Mouse (Mus musculus): ENCODE results near the gene Zfp712.

The Zfp712 gene

GRCm38 (mm10) chr13:67060786-67061358, at the start of gene Zfp712:
Zfp712 (minus strand) TSS chr13:67061170.
- peak; percentile 96 for DNase-seq (ENCODE audit: low spot score)

GRCm38 (mm10) chr13:67108821-67109206, 47.8 kb upstream of the Zfp712 start:
- DNase-seq (ENCODE audit: low spot score): no peak

- DNase-seq (ENCODE audit: low spot score): peak; percentile 99
Observed at GRCm38 (mm10) chr13:67108194-67108820, 47.3 kb upstream of the Zfp712 start, which contains the start of gene Gm28557. Gm28557 (minus strand) TSS chr13:67108604.

- DNase-seq (ENCODE audit: low spot score): no peak
Observed at GRCm38 (mm10) chr13:67107681-67108080, 46.7 kb upstream of the Zfp712 start.

- no peak for DNase-seq (ENCODE audit: low spot score)
Observed at GRCm38 (mm10) chr13:67097876-67098275, 36.9 kb upstream of the Zfp712 start, which contains the start of gene Zfp708. Zfp708 (minus strand) TSS chr13:67097976.

DNA sequence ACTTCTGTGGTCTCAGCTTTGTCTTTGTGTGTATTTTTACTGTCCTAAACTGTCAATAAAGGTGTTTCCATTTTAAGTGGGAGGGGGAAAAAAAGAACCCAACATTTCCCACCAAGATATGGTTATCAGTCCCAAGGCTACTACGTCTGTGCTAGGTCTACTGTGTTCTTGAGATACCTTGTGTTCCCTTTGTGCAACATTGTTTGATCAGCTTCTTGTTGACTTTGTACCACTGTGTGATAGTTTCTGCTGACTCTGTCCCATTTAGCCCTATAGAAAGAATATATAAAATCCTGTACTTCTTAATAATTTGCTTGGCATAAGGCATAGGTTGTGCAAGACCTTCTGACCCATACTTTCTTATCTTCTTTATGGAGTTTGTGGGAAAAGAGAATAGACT, 29.2 kb upstream of the Zfp712 start:
- DNase-seq (ENCODE audit: low spot score): no peak

DNA sequence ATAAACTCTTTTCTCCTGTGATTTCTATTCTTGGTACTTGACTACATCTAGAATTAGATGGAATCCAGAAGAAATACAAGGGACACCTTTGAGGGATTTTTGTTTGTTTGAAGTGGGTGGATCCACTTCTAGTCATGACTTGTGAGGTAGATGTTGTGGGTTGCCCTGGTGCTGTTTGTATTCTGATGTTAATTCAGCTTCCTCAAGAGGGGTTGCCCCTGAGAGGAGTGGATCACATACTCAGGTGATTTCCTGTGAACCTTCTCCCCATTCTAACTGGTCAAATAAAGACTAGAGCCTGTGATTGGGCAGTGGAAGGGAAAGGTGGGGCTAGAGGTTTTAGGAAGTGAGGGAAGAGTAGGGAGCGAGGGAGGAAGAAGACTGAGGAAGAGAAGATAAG, 21.0 kb upstream of the Zfp712 start:
- no peak for DNase-seq (ENCODE audit: low spot score)

DNA sequence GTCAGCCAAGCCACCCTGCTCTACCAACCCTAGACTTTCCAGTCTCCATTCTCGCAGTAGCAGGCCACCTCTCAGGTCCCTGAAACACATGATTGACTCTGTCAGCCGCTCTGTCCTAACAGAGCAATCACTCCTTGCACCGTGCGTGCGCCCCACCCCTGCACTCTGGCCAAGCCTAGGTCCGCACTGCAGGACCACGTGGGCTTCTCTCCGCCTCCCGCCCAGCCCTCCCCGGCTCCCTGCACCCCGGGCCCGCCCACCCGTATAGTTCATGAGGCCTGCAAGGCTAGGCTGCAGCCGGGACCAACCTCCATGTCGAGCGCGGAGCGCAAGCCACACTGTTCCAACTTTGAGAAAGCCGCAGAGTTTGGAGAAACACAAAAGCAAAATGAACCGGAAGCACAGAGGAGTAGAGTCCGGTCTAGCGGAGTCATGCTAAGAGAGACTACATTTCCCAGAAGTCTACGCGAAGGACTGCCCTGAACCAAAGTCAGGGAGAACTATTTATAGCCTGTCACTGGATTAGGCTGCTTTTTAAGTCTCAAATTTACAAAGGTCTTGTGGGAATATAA, 20.3 kb upstream of the Zfp712 start:
- DNase-seq (ENCODE audit: low spot score): peak; percentile 89

- DNase-seq (ENCODE audit: low spot score): no peak
Observed at GRCm38 (mm10) chr13:67077244-67077643, 16.3 kb upstream of the Zfp712 start.

- DNase-seq (ENCODE audit: low spot score): no peak
Observed at GRCm38 (mm10) chr13:67072786-67073185, 11.8 kb upstream of the Zfp712 start.

DNA sequence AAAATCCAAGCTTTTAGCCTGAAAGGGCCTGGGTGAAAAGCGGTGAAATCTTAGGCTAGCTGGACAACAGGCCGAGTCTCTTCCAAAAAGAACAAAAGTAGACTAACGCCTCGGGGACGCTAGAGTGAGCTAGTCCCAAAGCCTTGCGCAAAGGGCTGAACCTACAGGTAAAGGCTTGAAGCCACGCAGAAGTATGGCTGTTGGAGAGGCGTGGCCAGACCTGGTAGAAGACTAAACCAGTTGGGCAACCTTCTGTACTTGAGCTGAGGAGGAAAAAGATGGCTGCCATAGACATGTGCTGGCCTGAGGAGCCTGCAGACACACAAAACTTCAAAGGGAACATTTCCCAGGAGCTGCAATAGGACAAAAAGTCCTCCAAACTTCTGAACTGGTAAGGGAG, 4.4 kb upstream of the Zfp712 start:
- no peak for DNase-seq (ENCODE audit: low spot score)

DNA sequence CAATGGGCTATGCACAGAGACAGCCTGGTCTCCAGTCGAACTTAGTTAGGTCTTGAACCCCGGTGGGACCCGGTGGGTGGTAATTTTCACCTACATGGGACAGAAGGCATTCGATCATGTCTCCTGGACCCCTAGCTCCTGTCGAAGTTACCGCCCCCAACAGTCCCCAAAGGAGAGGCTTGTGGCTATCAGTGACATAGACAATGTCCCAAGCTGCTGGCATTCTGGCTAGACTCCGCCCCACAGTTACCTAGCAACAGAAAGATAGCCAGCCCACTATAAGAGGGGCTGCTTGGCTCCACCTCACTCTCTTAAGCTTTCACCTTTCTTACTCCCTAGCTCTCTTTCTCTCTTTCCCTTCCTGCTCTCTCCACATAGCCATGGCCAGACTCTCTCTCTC, 1.5 kb upstream of the Zfp712 start:
- no peak for DNase-seq (ENCODE audit: low spot score)

GRCm38 (mm10) chr13:67060161-67060785, 697 bp downstream of the Zfp712 start:
- DNase-seq (ENCODE audit: low spot score): peak; percentile 28

All from embryo, embryonic 10.5 days (tissue).